Mouse (Mus musculus) liver, embryonic 13.5 days (tissue): ENCODE measurements around the gene Znfx1. TPM values are rescaled to one million over a fixed set of nuclear protein-coding genes. Genes with fewer than 3 reads are reported as not detected.
A peak's percentile ranks its signal among the peaks of the same experiment; 100 is the strongest.

Source experiments
- ATAC-seq: fragments of 200-750 bp; cut with Nextera tagmentation; 2 replicates; pipeline ENCODE4 v1.8.0; 2017; ENCODE audit warnings: low read depth, mild to moderate bottlenecking, moderate number of reproducible peaks, moderate library complexity
- DNase-seq: peaks from one replicate; pipeline ENCODE4 v3.0.0; 2022
- H3K27ac ChIP-seq: fragments of 300-500 bp; sonication (generic); 2 replicates; pipeline ENCODE4 v1.5.1; 2015; ENCODE audit warnings: moderate library complexity, mild to moderate bottlenecking, inconsistent platforms
- H3K27me3 ChIP-seq: fragments of 300-500 bp; sonication (generic); 2 replicates; pipeline ENCODE4 v1.6.1; 2015; ENCODE audit warnings: mild to moderate bottlenecking, inconsistent platforms
- H3K36me3 ChIP-seq: fragments of 300-500 bp; sonication (generic); 2 replicates; pipeline ENCODE4 v1.6.1; 2015; ENCODE audit warnings: mild to moderate bottlenecking, inconsistent platforms
- H3K4me1 ChIP-seq: fragments of 300-500 bp; sonication (generic); replicated peaks from 2 replicates; pipeline ENCODE4 v1.6.1; 2015; ENCODE audit warnings: inconsistent platforms
- H3K4me2 ChIP-seq: fragments of 300-500 bp; sonication (generic); 2 replicates; pipeline ENCODE4 v1.6.1; 2015; ENCODE audit warnings: inconsistent platforms, mild to moderate bottlenecking, moderate library complexity
- H3K4me3 ChIP-seq: fragments of 300-500 bp; sonication (generic); replicated peaks from 2 replicates; pipeline ENCODE4 v1.5.1; 2015; ENCODE audit warnings: mild to moderate bottlenecking, inconsistent platforms
- H3K9ac ChIP-seq: fragments of 300-500 bp; sonication (generic); 2 replicates; pipeline ENCODE4 v1.6.1; 2015; ENCODE audit warnings: mild to moderate bottlenecking, inconsistent platforms
- H3K9me3 ChIP-seq: fragments of 300-500 bp; sonication (generic); replicated peaks from 2 replicates; pipeline ENCODE4 v1.6.1; 2016; ENCODE audit warnings: inconsistent platforms
- WGBS: fragments of 180-500 bp; shearing (Covaris S2); methylation state at CpG from one replicate; pipeline ENCODE4 v1.1.7; 2015; ENCODE audit not compliant: insufficient replicate concordance; 5-methylcytosine and 5-hydroxymethylcytosine counted together
- polyA plus RNA-seq: library from polyadenylated mRNA; unstranded; fragments of >200 nt; fragmentation: Nextera tagmentation; extraction: Ambion mirVana; gene quantifications from 2 replicates; pipeline ENCODE4 v1.2.1, GENCODE M21; 2015

Gene Znfx1
- polyA plus RNA-seq, 1 experiment from 2014 or later, result 7.0 TPM

- WGBS, result 52% methylated on average over 6 of the region's 6 CpGs
- H3K4me3 ChIP-seq, result no peak overlapping the region
- no peaks in the 10 kb centered on the region for H3K4me1 ChIP-seq
- no peak overlapping the region for H3K27ac ChIP-seq
- no peaks in the 10 kb centered on the region for H3K9me3 ChIP-seq
- peaks cover 9% of the 10 kb centered on the region; the same call in 1 of the 2 replicates for H3K27me3 ChIP-seq
- no peak overlapping the region for H3K4me2 ChIP-seq
- no peaks in the 10 kb centered on the region for H3K36me3 ChIP-seq
- no peak overlapping the region for H3K9ac ChIP-seq
- DNase-seq, result no peak
- ATAC-seq, result no peak
These were observed 18.3 kb upstream of the Znfx1 start for GRCm38 (mm10) chr2:167081135-167081534.

DNA sequence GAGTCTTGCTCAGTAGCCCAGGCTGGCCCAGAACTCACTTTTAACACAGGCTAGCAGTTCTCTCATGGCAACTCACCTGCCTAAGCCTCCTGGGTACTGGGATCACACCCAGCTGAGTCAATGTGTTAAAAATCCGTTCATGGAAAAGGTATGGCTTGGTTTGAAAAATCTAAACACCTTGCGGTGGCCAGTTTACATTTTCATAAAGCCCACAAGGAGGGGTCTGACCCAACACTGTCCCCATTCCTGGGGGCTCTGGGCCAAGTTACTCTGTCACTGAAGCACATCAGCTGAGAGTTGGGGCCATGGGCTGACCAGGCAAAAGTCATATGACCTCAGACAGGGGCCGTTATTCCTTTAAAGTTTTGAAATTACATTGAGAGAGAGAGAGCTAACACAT is 17.6 kb upstream of the Znfx1 start:
- Histone ChIP-seq H3K9me3 (no peaks in the 10 kb centered on the region), H3K4me1 (no peaks in the 10 kb centered on the region), H3K27me3 (0 out of 2 replicates have a peak, but pooled peaks cover 8% of the 10 kb centered on the region), H3K27ac (no peak overlapping the region), H3K36me3 (no peaks in the 10 kb centered on the region), H3K4me3 (no peak overlapping the region), H3K9ac (no peak overlapping the region), H3K4me2 (no peak overlapping the region)
- no peak for DNase-seq
- no peak for ATAC-seq
- WGBS, result 64% methylated on average over 3 of the region's 3 CpGs

DNA sequence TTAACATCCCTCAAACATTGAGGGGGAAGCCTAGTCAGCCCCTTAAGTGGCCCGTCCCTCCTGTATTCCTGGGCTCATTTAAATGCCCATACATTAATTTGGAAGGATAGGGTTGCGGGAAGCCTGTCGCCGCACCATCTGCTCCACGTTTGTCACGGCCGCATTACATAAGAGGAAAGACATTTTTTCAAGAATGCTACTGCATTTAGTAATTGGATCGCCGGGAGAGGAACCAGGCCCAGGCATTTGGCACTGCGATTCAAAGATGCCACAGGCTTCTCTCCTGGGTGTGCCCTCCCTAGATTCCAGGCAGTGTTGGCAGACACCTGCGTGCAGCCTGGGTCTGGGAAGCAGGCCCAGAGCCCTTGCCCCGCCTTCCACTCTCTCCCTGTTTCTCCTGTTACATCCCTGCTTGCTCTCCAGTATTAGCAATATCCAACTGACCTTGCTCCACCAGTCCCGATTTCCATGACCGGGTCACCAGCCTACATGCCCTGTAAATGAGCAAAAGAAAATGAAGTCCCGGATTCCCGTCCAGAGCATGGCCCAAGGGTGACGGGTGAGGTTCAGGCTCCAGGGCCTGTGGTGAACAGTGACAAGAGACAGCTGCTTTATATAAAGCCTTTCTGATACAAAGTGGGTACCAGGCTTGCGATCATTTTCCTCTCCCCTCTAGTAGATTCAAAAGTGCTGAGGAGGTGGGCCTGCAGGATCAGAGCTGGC is 16.9 kb upstream of the Znfx1 start:
- no peaks in the 10 kb centered on the region for H3K9me3 ChIP-seq
- H3K9ac ChIP-seq, result no peak overlapping the region
- H3K27me3 ChIP-seq, result 0 out of 2 replicates have a peak, but pooled peaks cover 8% of the 10 kb centered on the region
- DNase-seq (no peak), ATAC-seq (no peak)
- no peak overlapping the region for H3K27ac ChIP-seq
- no peak overlapping the region for H3K4me2 ChIP-seq
- H3K4me1 ChIP-seq, result no peaks in the 10 kb centered on the region
- H3K4me3 ChIP-seq, result no peak overlapping the region
- no peaks in the 10 kb centered on the region for H3K36me3 ChIP-seq
- 71% methylated on average over 18 of the region's 18 CpGs for WGBS

GRCm38 (mm10) chr2:167078931-167079495 is 16.2 kb upstream of the Znfx1 start:
- Histone ChIP-seq H3K4me1 (no peaks in the 10 kb centered on the region), H3K27ac (no peak overlapping the region), H3K4me3 (no peak overlapping the region), H3K36me3 (no peaks in the 10 kb centered on the region), H3K4me2 (no peak overlapping the region), H3K9ac (no peak overlapping the region), H3K27me3 (0 out of 2 replicates have a peak, but pooled peaks cover 8% of the 10 kb centered on the region), H3K9me3 (no peaks in the 10 kb centered on the region)
- no peak for ATAC-seq
- no peak for DNase-seq
- 41% methylated on average over 9 of the region's 9 CpGs for WGBS

GRCm38 (mm10) chr2:167078486-167078885 is 15.7 kb upstream of the Znfx1 start:
- DNase-seq, result no peak
- H3K9ac ChIP-seq, result no peak overlapping the region
- no peak for ATAC-seq
- H3K4me3 ChIP-seq, result no peak overlapping the region
- no peak overlapping the region for H3K27ac ChIP-seq
- no peaks in the 10 kb centered on the region for H3K9me3 ChIP-seq
- WGBS, result 31% methylated on average over 7 of the region's 7 CpGs
- H3K36me3 ChIP-seq, result no peaks in the 10 kb centered on the region
- H3K4me1 ChIP-seq, result no peaks in the 10 kb centered on the region
- H3K27me3 ChIP-seq, result 0 out of 2 replicates have a peak, but pooled peaks cover 8% of the 10 kb centered on the region
- H3K4me2 ChIP-seq, result no peak overlapping the region

- DNase-seq (no peak), ATAC-seq (no peak)
- Histone ChIP-seq H3K27ac (no peak overlapping the region), H3K9me3 (no peaks in the 10 kb centered on the region), H3K36me3 (no peaks in the 10 kb centered on the region), H3K4me3 (no peak overlapping the region), H3K4me2 (no peak overlapping the region), H3K9ac (no peak overlapping the region), H3K27me3 (0 out of 2 replicates have a peak, but pooled peaks cover 8% of the 10 kb centered on the region), H3K4me1 (peaks cover 2% of the 10 kb centered on the region; the same call in 1 of the 2 replicates)
- 66% methylated on average over 11 of the region's 11 CpGs for WGBS
These were observed 14.6 kb upstream of the Znfx1 start for GRCm38 (mm10) chr2:167077199-167077962.

GRCm38 (mm10) chr2:167076759-167077158 is 13.9 kb upstream of the Znfx1 start:
- Histone ChIP-seq H3K4me2 (no peak overlapping the region), H3K27ac (no peak overlapping the region), H3K4me1 (peaks cover 8% of the 10 kb centered on the region; the same call in 1 of the 2 replicates), H3K27me3 (0 out of 2 replicates have a peak, but pooled peaks cover 8% of the 10 kb centered on the region), H3K4me3 (no peak overlapping the region), H3K9me3 (no peaks in the 10 kb centered on the region), H3K36me3 (no peaks in the 10 kb centered on the region), H3K9ac (no peak overlapping the region)
- DNase-seq (no peak), ATAC-seq (no peak)
- 70% methylated on average over 2 of the region's 2 CpGs for WGBS

DNA sequence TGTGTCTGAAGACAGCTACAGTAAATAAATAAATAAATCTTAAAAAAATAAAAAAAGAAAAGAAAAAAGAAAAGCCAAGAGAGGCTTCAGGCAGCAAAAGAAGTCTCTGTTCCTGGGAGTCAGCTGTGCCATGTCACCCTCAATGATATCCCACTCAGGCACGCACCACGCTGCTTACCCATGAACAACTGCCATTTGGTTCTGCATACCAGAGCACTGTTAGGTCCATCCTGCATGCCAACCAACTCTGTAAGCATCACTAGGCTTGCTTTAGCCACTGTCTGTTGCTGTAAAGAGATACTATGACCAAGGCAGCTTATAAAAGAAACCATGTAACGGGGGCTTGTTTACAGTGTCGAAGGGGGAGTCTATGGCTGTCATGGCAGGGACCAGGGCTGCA is 13.5 kb upstream of the Znfx1 start:
- H3K4me2 ChIP-seq, result no peak overlapping the region
- 0 out of 2 replicates have a peak, but pooled peaks cover 8% of the 10 kb centered on the region for H3K27me3 ChIP-seq
- 78% methylated on average over 4 of the region's 4 CpGs for WGBS
- peaks cover 12% of the 10 kb centered on the region for H3K4me1 ChIP-seq
- no peaks in the 10 kb centered on the region for H3K36me3 ChIP-seq
- H3K9ac ChIP-seq, result no peak overlapping the region
- ATAC-seq (no peak), DNase-seq (no peak)
- H3K9me3 ChIP-seq, result no peaks in the 10 kb centered on the region
- no peak overlapping the region for H3K27ac ChIP-seq
- H3K4me3 ChIP-seq, result no peak overlapping the region

DNA sequence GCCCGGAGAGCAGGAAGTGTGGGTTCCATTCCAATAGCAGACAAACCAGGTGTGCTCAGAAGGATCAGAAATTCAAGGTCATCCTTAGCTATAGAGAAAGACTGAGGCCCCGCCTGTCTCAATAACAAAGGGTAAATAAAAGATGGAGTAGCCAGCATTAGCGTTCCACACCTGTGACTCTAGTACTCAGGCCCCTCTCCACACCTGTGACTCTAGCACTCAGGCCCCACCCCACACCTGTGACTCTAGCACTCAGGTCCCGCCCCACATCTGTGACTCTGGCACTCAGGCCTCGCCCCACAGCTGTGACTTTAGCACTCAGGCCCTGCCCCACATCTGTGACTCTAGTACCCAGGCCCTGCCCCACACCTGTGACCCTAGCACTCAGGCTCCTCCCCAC is 11.8 kb upstream of the Znfx1 start:
- Histone ChIP-seq H3K27me3 (peaks cover 13% of the 10 kb centered on the region; the same call in 1 of the 2 replicates), H3K27ac (no peak overlapping the region), H3K4me3 (no peak overlapping the region), H3K36me3 (no peaks in the 10 kb centered on the region), H3K4me2 (no peak overlapping the region), H3K9me3 (no peaks in the 10 kb centered on the region), H3K9ac (no peak overlapping the region), H3K4me1 (peaks cover 24% of the 10 kb centered on the region)
- no peak for ATAC-seq
- DNase-seq, result no peak
- WGBS, result 71% methylated on average over 5 of the region's 5 CpGs

GRCm38 (mm10) chr2:167071641-167072601 is 9.1 kb upstream of the Znfx1 start:
- Histone ChIP-seq H3K27ac (peak overlapping the region; percentile 52), H3K27me3 (peaks cover 5% of the 10 kb centered on the region; the same call in 1 of the 2 replicates), H3K9ac (peak overlapping the region; percentile 59), H3K4me2 (peak overlapping the region; percentile 70), H3K4me1 (peaks cover 29% of the 10 kb centered on the region), H3K4me3 (peak overlapping the region; percentile 50), H3K36me3 (no peaks in the 10 kb centered on the region), H3K9me3 (no peaks in the 10 kb centered on the region)
- WGBS, result 7% methylated on average over 22 of the region's 22 CpGs
- DNase-seq, result peak; percentile 82
- peak; percentile 95 for ATAC-seq
